Mouse (Mus musculus): Measurements from ENCODE around the gene Rfx8.

The Rfx8 gene

DNA sequence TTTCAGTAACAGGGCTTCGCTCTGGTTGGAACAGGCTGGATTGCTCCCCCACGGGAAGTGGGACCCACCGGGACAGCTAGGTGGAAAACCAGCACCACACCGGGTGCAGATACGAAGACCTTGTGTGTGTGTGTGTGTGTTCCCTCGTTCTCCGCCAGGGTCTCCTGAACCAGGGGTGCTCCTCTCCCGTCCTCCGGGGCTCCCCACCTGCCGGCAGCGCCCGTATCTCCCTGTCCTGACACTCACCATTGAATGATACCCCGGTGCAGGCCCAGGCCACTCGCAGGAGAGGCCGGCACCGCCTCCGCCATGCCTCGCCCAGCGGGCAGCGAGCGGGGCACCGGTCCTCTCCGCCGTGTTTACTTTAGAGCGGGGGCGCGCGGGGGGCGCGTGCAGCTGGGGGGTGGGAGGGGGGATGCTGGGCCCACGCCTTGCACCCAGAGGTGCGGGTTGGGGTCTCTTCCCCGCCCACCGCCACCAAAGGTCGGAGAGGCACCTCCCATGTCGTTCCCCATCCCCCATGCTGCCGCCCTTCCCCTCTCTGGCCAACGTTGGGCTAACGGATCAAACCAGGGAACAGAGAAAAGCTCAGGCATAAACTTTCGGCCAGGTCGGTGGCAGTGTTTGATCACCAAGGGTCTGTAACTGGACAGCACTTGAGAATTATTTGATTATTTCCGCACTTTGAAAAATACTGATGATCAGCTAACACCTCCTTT lies at the start of gene Rfx8:
Rfx8 (minus strand) TSS at position 366 of the 719 bp plus-strand sequence.
- no peak for DNase-seq (ENCODE audit: low spot score)

- DNase-seq (ENCODE audit: low spot score), result no peak
These were observed 49.6 kb upstream of the Rfx8 start for GRCm38 (mm10) chr1:39770436-39770835.

GRCm38 (mm10) chr1:39768017-39768416 lies 47.2 kb upstream of the Rfx8 start:
- no peak for DNase-seq (ENCODE audit: low spot score)

DNA sequence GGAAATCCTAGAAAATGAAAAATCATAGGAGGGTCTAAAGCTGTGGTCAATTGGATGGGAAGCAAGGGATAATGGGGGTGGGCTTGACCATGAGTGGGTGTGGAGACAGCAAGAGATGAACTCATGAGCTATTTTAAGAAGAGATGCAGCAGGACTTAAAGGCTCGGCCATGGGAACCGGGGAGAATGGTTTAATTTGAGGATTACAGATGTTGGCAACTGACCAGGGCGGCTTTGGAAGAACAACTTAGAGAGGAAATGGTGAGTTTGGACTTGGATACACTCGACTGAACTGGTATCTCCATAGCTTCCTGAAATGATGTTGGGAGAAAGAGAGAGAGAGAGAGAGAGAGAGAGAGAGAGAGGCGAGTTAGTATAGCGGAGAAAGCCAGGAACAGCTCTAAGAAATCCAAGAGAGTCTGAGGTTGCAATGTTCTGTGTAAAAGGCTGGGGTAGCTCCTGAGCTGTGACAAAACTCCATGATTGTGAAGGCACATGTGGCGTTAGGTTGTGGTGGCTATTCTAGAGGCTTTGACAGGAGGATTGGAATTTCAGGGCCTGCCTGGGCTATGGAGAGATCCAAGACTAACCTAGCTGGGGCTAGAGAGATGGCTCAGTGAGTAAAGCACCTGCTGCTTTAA lies 45.2 kb upstream of the Rfx8 start:
- no peak for DNase-seq (ENCODE audit: low spot score)

DNA sequence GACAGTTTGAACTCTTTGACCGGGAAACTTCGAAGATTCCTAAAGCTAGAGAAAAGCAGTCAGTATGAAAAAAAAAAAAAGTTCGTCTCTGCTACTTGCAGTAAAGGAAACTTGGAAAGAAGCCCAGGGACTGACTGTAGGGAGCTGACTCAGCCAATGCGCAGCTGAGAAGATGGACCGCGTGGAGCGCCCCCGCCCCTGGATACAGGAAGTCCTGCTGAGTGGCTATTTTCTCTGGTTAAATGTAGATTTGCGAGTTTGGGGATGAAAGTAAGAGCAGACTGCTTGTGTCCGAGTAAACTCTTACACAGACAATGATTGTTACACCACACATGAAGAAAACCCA lies 41.2 kb upstream of the Rfx8 start:
- DNase-seq (ENCODE audit: low spot score), result peak; percentile 64

DNA sequence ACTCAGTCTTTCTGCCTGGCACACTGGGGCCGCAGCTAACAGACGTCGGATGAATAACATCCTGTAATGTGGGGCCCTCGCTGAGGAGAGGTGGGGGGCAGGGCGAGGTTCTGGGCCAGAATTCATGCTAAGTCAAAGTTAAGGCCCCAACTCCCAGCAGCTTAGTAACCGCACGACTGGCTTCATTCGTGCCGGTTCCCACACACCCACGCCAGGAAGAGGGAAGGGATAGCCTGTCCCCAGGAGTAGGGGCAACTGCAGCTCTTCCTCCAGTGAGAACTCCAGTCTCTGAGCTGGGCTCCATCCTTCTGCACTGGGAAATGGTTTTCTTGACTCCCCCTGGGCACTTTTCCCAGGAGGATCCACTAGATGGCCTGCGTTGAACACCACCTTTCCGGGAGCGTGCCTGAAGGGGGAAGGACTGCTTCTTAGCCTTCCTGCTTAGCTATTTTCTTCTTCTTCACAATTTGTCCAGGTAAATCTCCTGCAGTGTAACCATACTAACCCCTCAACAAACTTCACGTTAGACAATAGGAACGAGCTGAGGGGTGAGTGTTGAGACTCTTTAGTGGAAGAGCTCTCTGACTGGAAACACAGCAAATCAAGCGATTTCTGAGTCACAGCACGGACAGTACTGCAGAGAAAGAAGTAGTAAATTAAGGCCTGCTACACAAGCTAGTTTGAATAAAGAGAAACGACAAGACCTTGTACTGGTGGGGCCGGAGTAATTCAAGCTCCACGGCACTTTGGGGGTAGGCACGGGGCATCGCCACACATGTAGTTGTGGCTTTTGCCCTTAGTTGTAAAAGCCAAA lies 40.6 kb upstream of the Rfx8 start:
- peak; percentile 40 for DNase-seq (ENCODE audit: low spot score)

- no peak for DNase-seq (ENCODE audit: low spot score)
These were observed 39.5 kb upstream of the Rfx8 start for GRCm38 (mm10) chr1:39760181-39760715.

DNA sequence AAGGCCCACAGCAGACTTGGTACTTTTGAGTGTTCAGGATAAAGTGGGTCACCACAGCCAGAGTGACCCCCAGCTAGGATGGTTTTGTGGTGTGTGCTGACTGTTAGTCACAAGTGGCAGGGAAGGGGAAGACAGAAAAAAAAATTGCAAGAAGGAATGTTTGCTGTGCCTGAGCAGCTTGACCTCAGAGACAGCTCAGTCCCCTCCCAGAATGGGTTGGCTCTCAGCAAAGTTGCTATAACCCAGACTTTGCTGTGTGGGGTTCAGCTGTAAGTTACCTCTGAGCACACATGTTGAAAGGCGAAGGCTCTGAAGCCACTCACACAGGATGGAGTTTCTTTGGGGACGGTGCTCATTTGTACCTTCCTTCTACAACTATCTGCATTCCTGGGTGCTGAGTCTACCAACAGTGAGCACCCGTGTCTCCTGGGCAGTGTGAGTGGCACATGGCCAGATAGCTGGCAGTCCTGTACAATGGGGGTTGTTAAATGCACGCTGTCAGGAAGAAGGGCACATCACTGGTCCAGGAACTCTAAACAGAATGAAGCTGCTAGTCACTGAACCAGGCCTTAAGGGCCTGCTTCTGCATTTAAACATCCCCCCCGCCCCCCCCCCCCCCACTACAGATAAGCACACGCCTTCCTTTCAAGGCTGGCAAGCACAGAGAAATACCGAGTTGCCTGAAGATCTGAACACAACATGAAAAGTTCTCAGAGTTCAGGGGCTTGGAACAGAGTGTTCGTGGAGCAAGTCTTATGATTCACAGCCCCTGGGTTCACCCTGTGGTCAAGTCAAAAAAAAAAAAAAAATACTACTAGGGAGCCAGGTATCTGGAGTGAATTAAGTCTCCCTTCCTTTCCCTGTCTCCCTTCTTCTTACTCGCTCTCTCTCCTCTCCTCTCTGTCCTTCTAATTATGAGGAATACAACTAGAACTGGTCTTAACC lies 38.7 kb upstream of the Rfx8 start:
- peak; percentile 24 for DNase-seq (ENCODE audit: low spot score)

DNA sequence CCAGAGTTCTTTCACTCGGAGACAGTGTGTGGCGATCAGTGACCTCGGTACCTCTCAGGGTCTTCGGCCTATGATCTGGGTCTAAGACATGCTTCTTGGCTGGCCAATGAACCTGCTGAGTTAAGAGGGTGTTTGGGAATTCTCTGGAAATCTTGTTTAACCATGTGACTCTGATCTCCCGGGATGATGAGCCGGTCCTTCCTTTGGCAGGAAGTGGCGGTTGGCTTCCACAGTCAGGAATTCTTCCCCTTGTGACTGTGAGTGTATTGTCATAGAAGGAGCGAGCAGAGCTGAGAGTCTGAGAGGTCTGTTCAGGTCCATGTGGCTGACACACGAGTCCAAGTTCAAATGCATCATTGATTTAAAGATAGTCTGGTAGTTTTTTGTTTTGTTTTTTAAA lies 37.4 kb upstream of the Rfx8 start:
- no peak for DNase-seq (ENCODE audit: low spot score)

DNA sequence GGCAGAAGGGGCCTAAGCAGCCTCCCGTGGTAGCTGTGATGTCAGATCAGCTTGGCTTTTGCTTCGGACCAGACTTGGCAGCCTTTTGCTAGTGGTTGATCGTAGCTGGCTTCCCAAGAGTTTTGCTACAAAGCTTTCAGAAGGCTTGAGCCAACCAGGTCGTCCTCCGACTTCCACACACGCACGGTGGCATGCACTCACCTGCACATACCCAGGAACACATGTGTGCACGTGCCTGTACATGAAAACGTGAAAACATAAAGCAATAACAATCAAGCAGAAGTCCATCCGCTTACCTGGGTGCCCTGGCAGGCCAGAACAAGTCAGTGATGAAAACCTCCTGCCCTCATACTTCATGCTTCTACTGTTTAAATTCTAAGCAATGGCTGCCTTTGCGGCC lies 36.2 kb upstream of the Rfx8 start:
- peak; percentile 32 for DNase-seq (ENCODE audit: low spot score)

GRCm38 (mm10) chr1:39754224-39754957 lies 33.6 kb upstream of the Rfx8 start:
- DNase-seq (ENCODE audit: low spot score), result no peak

DNA sequence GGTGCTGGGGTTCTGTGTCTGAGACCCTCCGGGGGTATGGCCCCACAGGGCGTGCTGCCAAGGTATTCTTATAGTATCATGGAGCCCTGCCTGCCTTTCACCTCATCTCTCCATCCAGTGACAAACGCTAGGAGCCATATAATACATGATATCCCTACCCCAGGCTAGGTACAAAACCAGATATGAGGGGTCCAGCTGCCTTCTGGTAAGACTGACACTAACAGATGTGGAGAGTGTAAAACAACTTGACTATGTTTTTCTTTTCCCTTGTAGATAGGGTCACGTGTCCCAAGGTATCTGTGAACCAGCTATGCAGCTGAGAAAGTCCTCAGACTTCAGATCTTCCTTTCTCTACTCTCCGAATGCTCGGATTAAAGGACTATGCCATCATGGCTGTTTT lies 30.7 kb upstream of the Rfx8 start:
- DNase-seq (ENCODE audit: low spot score), result no peak

DNA sequence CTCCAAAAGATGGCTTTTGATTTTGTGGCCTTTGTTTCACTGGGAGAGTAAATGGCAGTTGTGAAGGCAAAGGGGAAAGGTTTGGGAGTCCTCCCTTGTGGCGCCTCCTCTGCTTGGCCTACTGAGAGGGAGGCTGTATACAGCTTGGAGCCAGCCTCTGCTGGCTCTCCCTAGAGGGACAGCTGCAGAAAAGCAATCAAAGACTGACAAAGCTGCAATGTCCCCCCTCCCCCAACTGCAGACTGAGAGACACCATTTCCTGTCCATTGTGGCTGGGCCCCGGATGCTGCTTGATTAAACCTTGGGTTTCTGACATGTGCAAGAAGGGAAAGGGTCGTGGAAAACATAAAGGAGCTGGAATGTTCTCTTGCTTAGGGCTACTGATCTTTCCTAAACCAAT lies 28.9 kb upstream of the Rfx8 start:
- DNase-seq (ENCODE audit: low spot score), result no peak

GRCm38 (mm10) chr1:39749214-39749613 lies 28.4 kb upstream of the Rfx8 start:
- no peak for DNase-seq (ENCODE audit: low spot score)

GRCm38 (mm10) chr1:39748666-39749065 lies 27.9 kb upstream of the Rfx8 start:
- DNase-seq (ENCODE audit: low spot score), result no peak

DNA sequence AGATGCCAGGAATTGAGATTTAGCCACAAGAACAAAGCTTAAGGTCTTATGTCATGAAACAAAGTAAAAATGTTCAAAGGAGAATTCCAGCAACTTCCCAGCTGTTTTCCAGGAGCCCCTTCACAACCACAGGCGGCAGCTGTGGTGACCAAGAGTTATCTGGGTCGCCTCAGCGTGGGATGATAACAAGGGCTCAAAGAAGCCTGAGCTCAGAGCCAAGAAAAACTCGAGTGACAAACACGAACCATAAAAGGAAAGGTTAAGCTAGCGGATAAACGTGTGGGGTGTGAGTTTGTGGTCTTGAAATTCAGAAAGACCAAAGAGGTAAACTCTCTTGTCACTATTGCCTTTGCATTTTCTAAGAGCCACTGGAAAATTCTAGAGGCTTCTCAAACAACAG lies 25.7 kb upstream of the Rfx8 start:
- no peak for DNase-seq (ENCODE audit: low spot score)

- no peak for DNase-seq (ENCODE audit: low spot score)
These were observed 20.2 kb upstream of the Rfx8 start for GRCm38 (mm10) chr1:39740948-39741347.

DNA sequence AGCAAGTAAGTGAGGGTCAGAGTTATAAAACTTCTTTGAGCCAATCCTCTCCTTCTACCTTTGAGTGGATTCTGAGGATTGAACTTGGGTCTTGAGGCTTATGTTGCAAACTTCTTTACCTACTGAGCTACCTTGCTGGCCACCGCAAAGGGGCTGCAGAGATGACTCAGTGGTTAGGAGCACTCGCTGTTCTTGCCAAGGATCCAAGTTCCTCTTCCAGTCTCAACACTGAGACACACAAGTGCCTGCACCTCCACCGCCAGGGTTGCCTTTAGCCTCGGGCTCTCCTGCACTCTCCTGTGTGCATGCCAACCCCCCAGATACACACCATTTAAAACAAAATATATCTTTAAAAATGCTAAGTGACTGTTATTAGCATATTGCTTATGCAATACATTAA lies 19.2 kb upstream of the Rfx8 start:
- no peak for DNase-seq (ENCODE audit: low spot score)

DNA sequence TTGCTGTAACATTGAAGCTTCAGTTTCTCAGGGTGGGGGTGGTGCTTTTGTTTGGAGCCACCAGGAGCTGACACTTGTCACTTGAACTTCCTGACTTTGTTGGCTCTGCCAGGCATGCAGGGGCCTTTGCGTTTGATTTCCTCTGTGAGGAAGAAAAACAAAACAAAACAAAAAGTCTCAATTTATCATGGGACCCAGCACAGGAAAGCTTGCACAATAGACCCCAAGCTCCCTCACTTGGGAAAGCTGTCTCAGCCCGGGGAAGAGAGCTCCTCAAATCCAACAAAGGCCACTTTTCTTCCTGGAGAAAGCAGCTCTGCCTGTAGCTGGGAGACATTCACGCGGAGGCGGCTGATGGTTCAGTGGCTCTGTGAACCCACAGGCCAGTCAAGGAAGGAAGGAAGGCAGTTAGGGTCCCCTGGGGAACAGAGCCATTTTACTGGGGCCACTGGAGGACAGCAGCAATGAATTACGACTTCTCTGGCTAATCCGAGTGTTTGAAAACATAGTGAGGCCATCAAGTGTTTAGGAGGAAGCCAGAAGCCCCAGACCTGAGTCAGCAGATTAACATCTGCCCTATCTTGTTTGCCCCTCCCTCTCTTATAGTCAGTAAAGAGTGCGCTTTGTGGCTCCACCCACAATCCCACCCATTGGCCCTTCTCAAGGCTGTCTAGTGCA lies 15.3 kb upstream of the Rfx8 start:
- DNase-seq (ENCODE audit: low spot score), result no peak

- no peak for DNase-seq (ENCODE audit: low spot score)
These were observed 14.7 kb upstream of the Rfx8 start for GRCm38 (mm10) chr1:39735493-39735892.
